Mouse (Mus musculus) hindbrain, embryonic 14.5 days (tissue): Measurements from ENCODE around the gene Cst6. TPM values are rescaled to one million over a fixed set of nuclear protein-coding genes. Genes with fewer than 3 reads are reported as not detected.

Experiments used
- ATAC-seq: fragments of 200-750 bp; cut with Nextera tagmentation; 2 replicates; pipeline ENCODE4 v1.8.0; 2017; ENCODE audit warnings: moderate number of reproducible peaks, mild to moderate bottlenecking, moderate TSS enrichment, moderate library complexity; ENCODE audit not compliant: low FRiP score
- DNase-seq: peaks from one replicate; pipeline ENCODE4 v3.0.0-alpha.2; 2015; ENCODE audit warnings: low spot score
- H3K27ac ChIP-seq: fragments of 300-500 bp; sonication (generic); 2 replicates; pipeline ENCODE4 v1.5.1; 2014; ENCODE audit warnings: mild to moderate bottlenecking, moderate library complexity
- H3K27me3 ChIP-seq: fragments of 300-500 bp; sonication (generic); 2 replicates; pipeline ENCODE4 v1.6.1; 2014; ENCODE audit warnings: mild to moderate bottlenecking, low read length, mixed read lengths; ENCODE audit not compliant: control insufficient read depth, insufficient read depth
- H3K36me3 ChIP-seq: fragments of 300-500 bp; sonication (generic); replicated peaks from 2 replicates; pipeline ENCODE4 v1.6.1; 2014; ENCODE audit not compliant: control insufficient read depth, insufficient read depth
- H3K4me1 ChIP-seq: fragments of 300-500 bp; sonication (generic); replicated peaks from 2 replicates; pipeline ENCODE4 v1.6.1; 2014; ENCODE audit warnings: antibody characterized with exemption, low read length, mixed read lengths; ENCODE audit not compliant: control insufficient read depth, insufficient read depth
- H3K4me2 ChIP-seq: fragments of 300-500 bp; sonication (generic); replicated peaks from 2 replicates; pipeline ENCODE4 v1.6.1; 2014; ENCODE audit warnings: mild to moderate bottlenecking, moderate library complexity
- H3K4me3 ChIP-seq: fragments of 300-500 bp; sonication (generic); replicated peaks from 2 replicates; pipeline ENCODE4 v1.5.1; 2014; ENCODE audit warnings: mild to moderate bottlenecking, low read length
- H3K9ac ChIP-seq: fragments of 300-500 bp; sonication (generic); 2 replicates; pipeline ENCODE4 v1.6.1; 2014
- H3K9me3 ChIP-seq: fragments of 300-500 bp; sonication (generic); 2 replicates; pipeline ENCODE4 v1.6.1; 2016; ENCODE audit warnings: low read length; ENCODE audit not compliant: control insufficient read depth
- WGBS: fragments of 180-500 bp; shearing (Covaris S2); extraction: QIAGEN DNeasy Blood & Tissue Kit; methylation state at CpG from one replicate; pipeline ENCODE4 v1.1.7; 2014; 5-methylcytosine and 5-hydroxymethylcytosine counted together
- polyA plus RNA-seq: library from polyadenylated mRNA; unstranded; fragments of >200 nt; fragmentation: Nextera tagmentation; extraction: Ambion mirVana; gene quantifications from 2 replicates; pipeline ENCODE4 v1.2.1, GENCODE M21; 2014

Gene Cst6
- polyA plus RNA-seq, 1 experiment from 2014 or later, result 12.2 TPM

- H3K4me1 ChIP-seq, result peaks cover 17% of the 10 kb centered on the region
- H3K4me3 ChIP-seq, result peak overlapping the region; percentile 97
- no peak for ATAC-seq
- no peaks in the 10 kb centered on the region for H3K27me3 ChIP-seq
- 19% methylated on average over 11 of the region's 11 CpGs for WGBS
- DNase-seq, result no peak
- H3K4me2 ChIP-seq, result peak overlapping the region; percentile 96
- H3K9me3 ChIP-seq, result no peaks in the 10 kb centered on the region
- peak overlapping the region; percentile 86 for H3K9ac ChIP-seq
- H3K36me3 ChIP-seq, result peaks cover 37% of the 10 kb centered on the region
- peak overlapping the region; percentile 94 for H3K27ac ChIP-seq
These were observed 16.4 kb upstream of the Cst6 start for GRCm38 (mm10) chr19:5365751-5366150.

- Histone ChIP-seq H3K9ac (no peak overlapping the region), H3K36me3 (peaks cover 21% of the 10 kb centered on the region), H3K4me2 (no peak overlapping the region), H3K9me3 (no peaks in the 10 kb centered on the region), H3K4me3 (no peak overlapping the region), H3K4me1 (peaks cover 17% of the 10 kb centered on the region), H3K27ac (no peak overlapping the region), H3K27me3 (no peaks in the 10 kb centered on the region)
- 92% methylated on average over 2 of the region's 2 CpGs for WGBS
- ATAC-seq, result no peak
- DNase-seq, result no peak
These were observed 14.8 kb upstream of the Cst6 start for GRCm38 (mm10) chr19:5364124-5364523.

GRCm38 (mm10) chr19:5362186-5362585 is 12.8 kb upstream of the Cst6 start:
- Histone ChIP-seq H3K9me3 (no peaks in the 10 kb centered on the region), H3K36me3 (peaks cover 11% of the 10 kb centered on the region; the same call in 1 of the 2 replicates), H3K9ac (no peak overlapping the region), H3K27me3 (no peaks in the 10 kb centered on the region), H3K4me3 (no peak overlapping the region), H3K4me1 (peaks cover 7% of the 10 kb centered on the region), H3K4me2 (no peak overlapping the region), H3K27ac (no peak overlapping the region)
- ATAC-seq, result no peak
- WGBS, result 81% methylated on average over 2 of the region's 2 CpGs
- DNase-seq, result no peak

GRCm38 (mm10) chr19:5356080-5356479 is 6.7 kb upstream of the Cst6 start:
- no peak overlapping the region for H3K27ac ChIP-seq
- no peak for ATAC-seq

GRCm38 (mm10) chr19:5353609-5354008 is 4.2 kb upstream of the Cst6 start:
- H3K27me3 ChIP-seq, result no peaks in the 10 kb centered on the region
- no peak overlapping the region for H3K27ac ChIP-seq
- H3K4me3 ChIP-seq, result no peak overlapping the region
- no peak overlapping the region for H3K4me2 ChIP-seq
- H3K4me1 ChIP-seq, result peaks cover 6% of the 10 kb centered on the region; the same call in 1 of the 2 replicates
- ATAC-seq (no peak), DNase-seq (no peak)
- WGBS, result 72% methylated on average over 2 of the region's 2 CpGs
- no peaks in the 10 kb centered on the region for H3K9me3 ChIP-seq
- no peak overlapping the region for H3K9ac ChIP-seq
- no peaks in the 10 kb centered on the region for H3K36me3 ChIP-seq

More at GRCm38 (mm10) chr19:5356080-5356479, 6.7 kb upstream of the Cst6 start:
- Histone ChIP-seq H3K4me3 (no peak overlapping the region), H3K36me3 (no peaks in the 10 kb centered on the region), H3K4me2 (no peak overlapping the region), H3K9me3 (no peaks in the 10 kb centered on the region), H3K27me3 (no peaks in the 10 kb centered on the region), H3K4me1 (no peaks in the 10 kb centered on the region), H3K9ac (no peak overlapping the region)
- no peak for DNase-seq
- WGBS, result no CpG with 5 or more reads among the region's 1 CpGs

- Histone ChIP-seq H3K36me3 (no peaks in the 10 kb centered on the region), H3K9me3 (no peaks in the 10 kb centered on the region), H3K9ac (peak overlapping the region; percentile 66), H3K27ac (no peak overlapping the region), H3K4me2 (peak overlapping the region; percentile 76), H3K4me1 (peaks cover 6% of the 10 kb centered on the region; the same call in 1 of the 2 replicates), H3K4me3 (peak overlapping the region; percentile 30), H3K27me3 (no peaks in the 10 kb centered on the region)
- peak; percentile 27; the same call in 1 of the 2 replicates for ATAC-seq
- WGBS, result 6% methylated on average over 34 of the region's 34 CpGs
- DNase-seq, result peak; percentile 52
These were observed 560 bp downstream of the Cst6 start for GRCm38 (mm10) chr19:5348526-5349501.

- H3K9ac ChIP-seq, result no peak overlapping the region
- no peaks in the 10 kb centered on the region for H3K27me3 ChIP-seq
- ATAC-seq, result no peak
- H3K27ac ChIP-seq, result no peak overlapping the region
- no peaks in the 10 kb centered on the region for H3K9me3 ChIP-seq
- peaks cover 6% of the 10 kb centered on the region; the same call in 1 of the 2 replicates for H3K4me1 ChIP-seq
- no peak overlapping the region for H3K4me2 ChIP-seq
- no peaks in the 10 kb centered on the region for H3K36me3 ChIP-seq
- H3K4me3 ChIP-seq, result no peak overlapping the region
- no peak for DNase-seq
- WGBS, result 84% methylated on average over 6 of the region's 6 CpGs
These were observed 1.3 kb downstream of the Cst6 start for GRCm38 (mm10) chr19:5348064-5348463.

GRCm38 (mm10) chr19:5345297-5346131 is 3.9 kb downstream of the Cst6 start:
- Histone ChIP-seq H3K27ac (no peak overlapping the region), H3K9me3 (no peaks in the 10 kb centered on the region), H3K27me3 (no peaks in the 10 kb centered on the region), H3K9ac (no peak overlapping the region), H3K4me2 (no peak overlapping the region), H3K4me3 (no peak overlapping the region), H3K36me3 (no peaks in the 10 kb centered on the region), H3K4me1 (peaks cover 6% of the 10 kb centered on the region; the same call in 1 of the 2 replicates)
- DNase-seq (no peak), ATAC-seq (no peak)
- 85% methylated on average over 6 of the region's 6 CpGs for WGBS

GRCm38 (mm10) chr19:5341360-5341759 is 8.0 kb downstream of the Cst6 start:
- DNase-seq, result no peak
- no peaks in the 10 kb centered on the region for H3K9me3 ChIP-seq
- no peak overlapping the region for H3K27ac ChIP-seq
- H3K36me3 ChIP-seq, result no peaks in the 10 kb centered on the region
- no peak overlapping the region for H3K4me3 ChIP-seq
- no peak overlapping the region for H3K9ac ChIP-seq
- no peaks in the 10 kb centered on the region for H3K27me3 ChIP-seq
- 92% methylated on average over 7 of the region's 7 CpGs for WGBS
- H3K4me2 ChIP-seq, result no peak overlapping the region
- ATAC-seq, result no peak
- no peaks in the 10 kb centered on the region for H3K4me1 ChIP-seq
